Mouse (Mus musculus) embryonic fibroblast, embryonic 13.5 days (primary cell): Measurements from ENCODE around the gene Gpn3.

Experiments
- CTCF ChIP-seq: IDR thresholded peaks from 2 replicates; pipeline ENCODE4 v1.5.1; 2011; ENCODE audit warnings: mild to moderate bottlenecking, control low read depth, low read length, moderate library complexity, borderline replicate concordance; ENCODE audit not compliant: insufficient read depth
- POLR2A ChIP-seq: IDR thresholded peaks from 2 replicates; pipeline ENCODE4 v1.6.1; 2011; ENCODE audit warnings: low read depth, mild to moderate bottlenecking, control low read depth, low read length, moderate library complexity

DNA sequence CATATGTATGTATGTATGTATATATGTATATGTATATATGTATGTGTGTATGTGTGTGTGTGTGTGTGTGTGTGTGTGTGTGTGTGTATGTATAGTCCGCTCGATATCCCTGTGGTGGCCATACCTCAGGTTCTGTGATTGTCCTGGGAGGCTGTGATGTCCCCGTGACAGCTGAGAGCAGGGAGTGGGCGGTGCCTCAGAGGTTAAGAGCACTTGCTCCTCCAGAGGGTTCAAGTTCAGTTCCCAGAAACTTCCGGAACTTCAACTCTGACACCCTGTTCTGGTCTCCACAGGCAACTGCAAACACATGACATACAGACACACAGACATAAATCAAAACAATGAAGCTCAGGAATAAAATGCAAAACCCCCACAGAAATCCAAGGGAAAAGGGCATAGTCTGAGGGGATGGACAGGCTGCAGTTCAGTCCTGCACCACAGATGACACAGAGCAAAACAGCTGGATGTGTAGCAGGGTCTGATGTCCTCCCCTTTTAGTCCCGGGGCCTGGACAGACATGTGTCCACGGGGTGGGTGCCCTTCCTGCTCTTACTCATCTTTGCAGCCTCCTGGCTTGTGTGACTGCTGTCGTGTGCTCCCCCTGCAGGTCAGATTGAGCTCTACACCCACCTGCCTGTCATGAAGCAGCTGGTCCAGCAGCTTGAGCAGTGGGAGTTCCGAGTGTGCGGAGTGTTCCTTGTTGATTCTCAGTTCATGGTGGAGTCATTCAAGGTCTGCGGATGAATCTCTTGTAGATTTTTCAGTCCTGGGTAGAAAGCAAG is 7.9 kb downstream of the Gpn3 start:
- TF ChIP-seq POLR2A: no peak
- TF ChIP-seq CTCF: peak; percentile 96
